Mouse (Mus musculus): ENCODE measurements around the gene Ifit1bl2.

GRCm38 (mm10) chr19:34666127-34666526 lies 25.6 kb upstream of the Ifit1bl2 start:
- TF ChIP-seq CTCF (IDR thresholded peaks at IDR 0.05; ENCODE audit: control insufficient read depth, insufficient read depth, low read length) (peak; percentile 86), POLR2A (IDR thresholded peaks at IDR 0.05; ENCODE audit: borderline replicate concordance, control insufficient read depth, low read depth, low read length) (no peak)
